Mouse (Mus musculus) adrenal gland, postnatal 25 days (tissue): ENCODE results near the gene Parp12. TPM values are rescaled to one million over a fixed set of nuclear protein-coding genes. Genes with fewer than 3 reads are reported as not detected.
A peak's percentile ranks its signal among the peaks of the same experiment; 100 is the strongest.

Experiments
- DNase-seq: peaks from one replicate; pipeline ENCODE4 v3.0.0; 2021; ENCODE audit warnings: mixed read lengths
- total RNA-seq: library from RNA; stranded (reverse); gene quantifications from 2 replicates; pipeline ENCODE4 v1.2.3, GENCODE M21; 2021

Parp12 gene
- total RNA-seq, 1 experiment from 2014 or later: 26.7 TPM

DNA sequence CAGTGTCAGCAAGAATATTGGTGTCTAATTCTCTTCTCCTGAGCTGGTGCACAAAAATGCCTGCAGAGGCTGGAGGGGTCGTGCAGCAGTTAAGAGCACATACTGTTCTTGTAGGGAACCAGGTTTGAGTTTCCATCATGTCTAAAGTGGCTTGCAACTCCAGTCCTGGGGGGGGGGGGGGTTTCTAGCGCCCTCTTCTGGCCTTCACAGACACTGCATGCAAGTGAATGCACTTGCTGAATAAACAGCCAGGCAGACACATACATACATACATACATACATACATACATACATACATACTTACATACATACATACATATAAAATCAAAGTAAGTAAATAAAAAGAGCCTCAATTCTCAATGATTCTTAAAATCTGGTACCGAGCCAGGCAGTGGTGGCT is 59.8 kb downstream of the Parp12 start:
- no peak for DNase-seq

DNA sequence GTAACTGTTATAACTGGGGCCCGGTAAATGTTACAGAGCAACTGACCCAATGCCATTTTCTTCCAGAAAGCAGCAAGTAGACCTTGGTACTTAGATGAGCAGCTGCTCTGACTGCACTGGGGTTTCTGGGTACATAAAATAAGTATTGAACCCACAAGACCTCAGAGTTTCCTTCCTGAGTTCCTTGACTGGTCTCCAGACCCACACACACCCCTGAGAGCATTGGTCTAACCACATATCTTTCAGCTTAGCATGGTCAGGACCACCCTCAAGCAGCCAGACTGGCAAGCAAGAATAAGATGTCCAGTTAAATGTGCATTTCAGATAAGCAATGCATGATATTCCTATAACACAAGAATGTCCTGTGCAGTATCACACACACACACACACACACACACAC is 61.0 kb downstream of the Parp12 start:
- DNase-seq: no peak

- no peak for DNase-seq
Observed at GRCm38 (mm10) chr6:39055831-39056261, 62.3 kb downstream of the Parp12 start.

DNA sequence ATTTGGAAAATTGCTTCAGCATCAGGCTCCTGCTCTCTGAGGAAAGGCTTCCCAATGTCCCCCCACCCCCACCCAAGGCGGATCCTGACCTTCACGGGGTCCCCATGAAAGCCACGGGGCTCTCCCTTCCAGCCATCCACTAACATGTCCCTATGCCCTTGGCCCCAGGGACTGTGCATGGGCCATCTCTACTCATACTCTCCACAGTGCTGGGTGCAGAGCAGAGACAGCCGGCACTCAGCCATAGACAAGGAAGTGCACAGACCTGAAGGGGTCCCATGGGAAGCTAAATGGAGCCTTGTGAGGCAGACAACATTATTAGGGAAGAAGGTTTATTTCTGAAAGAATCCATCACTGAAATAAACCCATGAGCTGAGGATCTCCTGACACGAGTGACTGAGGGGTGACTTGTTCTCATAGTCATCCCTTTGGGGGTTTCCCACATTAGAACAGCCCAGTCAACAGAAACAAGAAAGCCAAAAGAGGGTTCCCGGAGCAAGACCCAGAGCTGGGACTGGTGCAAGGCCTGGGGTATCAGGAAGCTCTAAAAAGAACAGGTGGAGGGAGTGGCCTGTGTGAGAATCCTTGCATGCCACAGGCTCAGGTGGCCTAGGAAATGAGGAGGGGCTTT is 63.2 kb downstream of the Parp12 start:
- DNase-seq: no peak

DNA sequence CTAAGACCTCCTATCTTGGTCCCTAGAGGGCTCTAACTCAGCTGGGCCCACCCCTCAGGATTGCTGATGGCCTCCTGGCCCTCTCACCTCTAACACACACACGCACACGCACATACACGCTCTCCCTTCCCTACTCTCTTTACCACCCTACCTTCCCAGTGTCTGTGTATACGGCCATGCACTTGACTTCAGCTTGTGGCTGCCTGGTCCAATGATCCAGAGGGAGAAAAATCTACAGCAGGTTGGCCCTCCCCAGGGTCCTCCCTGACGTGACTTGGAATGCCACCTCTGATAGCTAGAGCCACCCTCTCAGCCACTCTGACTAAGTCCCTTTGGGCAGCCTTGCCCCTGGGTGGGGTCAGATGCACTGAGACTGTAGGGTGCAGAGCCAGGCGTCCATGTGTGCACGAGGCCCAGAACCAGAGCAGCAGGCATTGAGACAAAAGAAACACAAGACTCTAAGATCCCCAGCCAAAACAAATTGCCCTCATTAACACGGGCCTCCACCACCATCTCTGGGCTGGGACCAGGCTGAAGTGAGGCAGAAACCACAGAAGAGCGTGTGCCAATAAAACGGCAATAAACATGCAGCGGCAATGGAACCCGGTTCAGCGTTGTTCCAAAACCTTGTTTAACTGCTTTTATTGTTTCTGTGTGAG is 63.8 kb downstream of the Parp12 start:
- DNase-seq: no peak

GRCm38 (mm10) chr6:39052636-39053035 is 65.5 kb downstream of the Parp12 start:
- peak; percentile 38 for DNase-seq

- DNase-seq: peak; percentile 50
Observed at GRCm38 (mm10) chr6:39051799-39052556, 66.2 kb downstream of the Parp12 start.

DNA sequence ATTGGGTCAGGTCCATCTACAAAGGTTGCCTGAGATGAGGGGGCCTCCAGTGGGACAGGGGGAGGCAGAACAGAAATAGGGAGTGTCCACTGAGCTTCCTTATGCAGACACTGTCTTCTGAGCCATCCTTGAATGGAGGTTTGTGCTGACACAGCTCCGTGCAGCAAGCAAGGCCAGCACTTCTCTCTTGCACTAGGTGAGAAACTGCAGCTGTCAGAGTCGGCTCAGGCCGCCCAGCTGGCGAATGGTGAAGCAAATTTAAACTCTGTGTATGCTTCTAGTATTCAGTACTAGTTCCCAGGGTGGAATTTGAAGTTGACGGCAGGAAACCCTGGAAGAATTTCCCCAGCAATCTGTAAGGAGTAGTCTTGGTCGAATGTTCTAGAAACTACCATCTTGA is 67.3 kb downstream of the Parp12 start:
- no peak for DNase-seq

- DNase-seq: no peak
Observed at GRCm38 (mm10) chr6:39049141-39049540, 69.0 kb downstream of the Parp12 start.

DNA sequence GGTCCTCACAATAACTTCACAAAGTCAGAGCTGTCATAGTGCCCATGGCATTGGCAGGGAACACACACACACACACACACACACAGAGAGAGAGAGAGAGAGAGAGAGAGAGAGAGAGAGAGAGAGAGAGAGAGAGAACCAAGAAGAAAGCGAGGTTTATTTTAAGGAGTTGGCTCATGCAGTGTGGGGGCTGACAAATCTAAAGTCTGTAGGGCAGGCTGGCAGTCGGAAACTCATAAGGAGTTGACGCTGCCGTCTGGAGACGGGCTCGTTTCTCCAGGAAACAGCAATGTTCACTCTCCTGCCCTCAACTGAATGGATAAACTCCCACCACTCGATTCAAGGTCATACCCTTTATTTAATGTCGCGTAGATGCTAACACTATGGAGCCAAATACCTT is 77.7 kb downstream of the Parp12 start:
- DNase-seq: no peak

Other genes starting within 250 kb of the Parp12 start
- 5.3 and 7.8 TPM in 2 replicates for gene Tbxas1, start 242.9 kb downstream of the Parp12 start, total RNA-seq
- gene Hipk2, start 242.2 kb downstream of the Parp12 start, total RNA-seq: 137 TPM in 2 replicates
- gene Kdm7a, start 88.4 kb upstream of the Parp12 start, total RNA-seq: 19.6 and 23.4 TPM in 2 replicates